Mouse (Mus musculus): ENCODE data around the gene Tmem232. TPM values are rescaled to one million over a fixed set of nuclear protein-coding genes. Genes with fewer than 3 reads are reported as not detected.
"Not testable (repeated sequence)": the region's sequence is repeated elsewhere in the genome, so short reads cannot be mapped to it uniquely, and the experiment has no call there.

Tmem232 gene
- polyA plus RNA-seq, 1 experiment = not detected

GRCm38 (mm10) chr17:65252160-65252559 lies 288.4 kb downstream of the Tmem232 start:
- 56% methylated on average over 2 of the region's 2 CpGs for WGBS
- H3K27ac ChIP-seq (ENCODE audit: insufficient read depth, low read length) = no peak overlapping the region
- no peak for DNase-seq (ENCODE audit: low read depth in 1 of 2, low spot score in 2 of 2)
- no peaks in the 10 kb centered on the region for H3K27me3 ChIP-seq (ENCODE audit: control insufficient read depth, insufficient read depth, low read length)
- no peaks in the 10 kb centered on the region for H3K36me3 ChIP-seq (ENCODE audit: control insufficient read depth, insufficient read depth, low read length)
- H3K4me1 ChIP-seq (ENCODE audit: control insufficient read depth, insufficient read depth, insufficient read length) = no peaks in the 10 kb centered on the region
- no peak overlapping the region for H3K4me3 ChIP-seq (ENCODE audit: extremely low read depth, insufficient read depth, insufficient read length)
- TF ChIP-seq CTCF (IDR thresholded peaks at IDR 0.05; ENCODE audit: extremely low read depth, insufficient read depth, insufficient read length, insufficient replicate concordance) (no peak), POLR2A (IDR thresholded peaks at IDR 0.05; ENCODE audit: low read depth, low read length) (no peak)

- Histone ChIP-seq H3K4me1 (ENCODE audit: control insufficient read depth, insufficient read depth, insufficient read length) (no peaks in the 10 kb centered on the region), H3K27ac (ENCODE audit: insufficient read depth, low read length) (no peak overlapping the region), H3K36me3 (ENCODE audit: control insufficient read depth, insufficient read depth, low read length) (no peaks in the 10 kb centered on the region), H3K4me3 (ENCODE audit: extremely low read depth, insufficient read depth, insufficient read length) (no peak overlapping the region), H3K27me3 (ENCODE audit: control insufficient read depth, insufficient read depth, low read length) (no peaks in the 10 kb centered on the region)
- 90% methylated on average over 8 of the region's 8 CpGs for WGBS
- no peak for DNase-seq (ENCODE audit: low read depth in 1 of 2, low spot score in 2 of 2)
- TF ChIP-seq POLR2A (IDR thresholded peaks at IDR 0.05; ENCODE audit: low read depth, low read length) (no peak), CTCF (IDR thresholded peaks at IDR 0.05; ENCODE audit: extremely low read depth, insufficient read depth, insufficient read length, insufficient replicate concordance) (no peak)
Measured at GRCm38 (mm10) chr17:65250261-65250660, 290.3 kb downstream of the Tmem232 start.

- 92% methylated on average over 5 of the region's 5 CpGs for WGBS
- no peak overlapping the region for H3K4me3 ChIP-seq (ENCODE audit: extremely low read depth, insufficient read depth, insufficient read length)
- no peaks in the 10 kb centered on the region for H3K4me1 ChIP-seq (ENCODE audit: control insufficient read depth, insufficient read depth, insufficient read length)
- DNase-seq (ENCODE audit: low read depth in 1 of 2, low spot score in 2 of 2) = no peak
- no peaks in the 10 kb centered on the region for H3K27me3 ChIP-seq (ENCODE audit: control insufficient read depth, insufficient read depth, low read length)
- TF ChIP-seq POLR2A (IDR thresholded peaks at IDR 0.05; ENCODE audit: low read depth, low read length) (no peak), CTCF (IDR thresholded peaks at IDR 0.05; ENCODE audit: extremely low read depth, insufficient read depth, insufficient read length, insufficient replicate concordance) (no peak)
- no peak overlapping the region for H3K27ac ChIP-seq (ENCODE audit: insufficient read depth, low read length)
- H3K36me3 ChIP-seq (ENCODE audit: control insufficient read depth, insufficient read depth, low read length) = no peaks in the 10 kb centered on the region
Measured at GRCm38 (mm10) chr17:65243716-65244115, 296.9 kb downstream of the Tmem232 start.

- TF ChIP-seq POLR2A (IDR thresholded peaks at IDR 0.05; ENCODE audit: low read depth, low read length) = no peak
- TF ChIP-seq CTCF (IDR thresholded peaks at IDR 0.05; ENCODE audit: extremely low read depth, insufficient read depth, insufficient read length, insufficient replicate concordance) = no peak
- 85% methylated on average over 6 of the region's 6 CpGs for WGBS
- H3K4me1 ChIP-seq (ENCODE audit: control insufficient read depth, insufficient read depth, insufficient read length) = no peaks in the 10 kb centered on the region
Measured at GRCm38 (mm10) chr17:65225347-65225916, 315.1 kb downstream of the Tmem232 start.

GRCm38 (mm10) chr17:65221687-65222086 lies 318.9 kb downstream of the Tmem232 start:
- not testable (repeated sequence) for H3K27ac ChIP-seq (ENCODE audit: insufficient read depth, low read length); DNase-seq (ENCODE audit: low read depth in 1 of 2, low spot score in 2 of 2); H3K4me3 ChIP-seq (ENCODE audit: extremely low read depth, insufficient read depth, insufficient read length); H3K27me3 ChIP-seq (ENCODE audit: control insufficient read depth, insufficient read depth, low read length); H3K4me1 ChIP-seq (ENCODE audit: control insufficient read depth, insufficient read depth, insufficient read length); H3K36me3 ChIP-seq (ENCODE audit: control insufficient read depth, insufficient read depth, low read length)
- 85% methylated on average over 6 of the region's 6 CpGs for WGBS

More at GRCm38 (mm10) chr17:65225347-65225916, 315.1 kb downstream of the Tmem232 start:
- DNase-seq (ENCODE audit: low read depth in 1 of 2, low spot score in 2 of 2) = no peak
- Histone ChIP-seq H3K27ac (ENCODE audit: insufficient read depth, low read length) (no peak overlapping the region), H3K36me3 (ENCODE audit: control insufficient read depth, insufficient read depth, low read length) (no peaks in the 10 kb centered on the region), H3K4me3 (ENCODE audit: extremely low read depth, insufficient read depth, insufficient read length) (no peak overlapping the region), H3K27me3 (ENCODE audit: control insufficient read depth, insufficient read depth, low read length) (no peaks in the 10 kb centered on the region)

Other genes with a start within 250 kb of the Tmem232 start
- gene Vapa, start 72.8 kb upstream of the Tmem232 start, polyA plus RNA-seq (2012; rRNA removed) = 13.1 and 24.1 TPM in 2 replicates
- gene Txndc2, start 101.4 kb upstream of the Tmem232 start, polyA plus RNA-seq (2012; rRNA removed) = not detected in 2 replicates
- 11.0 and 12.3 TPM in 2 replicates for gene Rab31, start 232.0 kb upstream of the Tmem232 start, polyA plus RNA-seq (2012; rRNA removed)
- gene Ppp4r1, start 241.8 kb upstream of the Tmem232 start, polyA plus RNA-seq (2012; rRNA removed) = 23.1 and 23.3 TPM in 2 replicates